Mouse (Mus musculus) lung, postnatal 10 days (tissue): Measurements from ENCODE around the gene Bcl6.
A peak's percentile ranks its signal among the peaks of the same experiment; 100 is the strongest.

Experiments used
- DNase-seq: peaks from one replicate; pipeline ENCODE4 v3.0.0; 2021

Bcl6 gene

GRCm38 (mm10) chr16:23990161-23990970, 1.7 kb upstream of the Bcl6 start:
- no peak for DNase-seq

DNA sequence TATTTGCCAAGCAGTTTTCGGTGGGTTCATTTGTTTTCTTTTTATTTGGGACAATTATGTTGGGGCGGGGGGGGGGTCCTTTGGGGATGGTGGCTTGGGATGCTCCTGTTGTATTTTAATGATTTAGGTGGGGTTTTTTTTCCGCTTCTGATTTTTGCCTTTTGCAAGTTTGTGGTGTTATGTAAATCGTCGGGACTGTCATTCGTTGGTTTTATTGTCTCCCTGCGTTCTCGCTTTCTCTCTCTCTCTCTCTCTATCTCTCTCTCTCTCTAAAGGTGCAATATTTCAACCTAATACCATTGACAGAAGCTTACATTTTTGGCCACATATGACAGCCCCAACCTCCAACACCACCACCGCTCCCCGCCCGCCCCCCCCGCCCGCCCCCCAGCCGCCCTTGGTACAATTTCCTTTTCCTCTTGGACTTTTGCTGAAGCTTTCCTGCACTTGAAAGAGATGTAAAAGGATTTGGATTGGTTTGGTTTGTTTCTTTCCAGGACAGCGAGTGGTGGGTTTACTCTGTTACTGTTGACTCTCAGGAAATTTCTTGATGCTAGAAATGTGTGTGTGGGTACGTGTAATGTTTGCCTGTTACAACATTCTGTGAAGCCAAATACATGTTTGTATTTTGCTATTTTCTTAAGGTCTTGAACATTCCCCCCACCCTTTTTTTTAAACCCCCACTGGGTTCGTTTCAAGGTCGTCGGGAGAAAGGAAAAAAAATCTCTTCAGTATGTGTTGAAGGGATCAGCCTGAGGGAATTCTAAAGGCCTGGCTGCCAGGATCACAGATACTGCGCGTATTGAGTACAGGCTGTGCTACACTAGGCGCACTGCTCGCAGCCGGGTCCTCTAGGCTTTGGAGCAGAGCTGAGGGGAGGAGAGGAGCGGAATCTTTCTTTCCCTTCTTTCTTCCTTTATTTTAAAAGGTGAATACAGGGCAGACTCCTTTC, 833 bp upstream of the Bcl6 start:
- DNase-seq = peak; percentile 44

DNA sequence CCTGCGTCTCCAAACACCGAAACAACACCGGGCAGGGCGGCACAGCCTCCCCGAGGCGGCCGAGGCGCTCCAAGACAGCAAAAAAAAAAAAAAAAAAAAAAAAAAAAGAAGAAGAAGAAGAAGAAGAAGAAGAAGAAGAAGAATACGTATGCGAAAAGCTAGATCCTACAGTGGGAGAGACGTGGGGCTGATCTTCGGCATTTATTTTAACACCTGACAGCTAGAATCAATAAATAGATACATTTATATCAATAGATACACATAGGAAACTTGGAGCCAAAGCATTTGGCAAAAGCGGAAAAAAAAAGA, 541 bp downstream of the Bcl6 start:
- DNase-seq = no peak

DNA sequence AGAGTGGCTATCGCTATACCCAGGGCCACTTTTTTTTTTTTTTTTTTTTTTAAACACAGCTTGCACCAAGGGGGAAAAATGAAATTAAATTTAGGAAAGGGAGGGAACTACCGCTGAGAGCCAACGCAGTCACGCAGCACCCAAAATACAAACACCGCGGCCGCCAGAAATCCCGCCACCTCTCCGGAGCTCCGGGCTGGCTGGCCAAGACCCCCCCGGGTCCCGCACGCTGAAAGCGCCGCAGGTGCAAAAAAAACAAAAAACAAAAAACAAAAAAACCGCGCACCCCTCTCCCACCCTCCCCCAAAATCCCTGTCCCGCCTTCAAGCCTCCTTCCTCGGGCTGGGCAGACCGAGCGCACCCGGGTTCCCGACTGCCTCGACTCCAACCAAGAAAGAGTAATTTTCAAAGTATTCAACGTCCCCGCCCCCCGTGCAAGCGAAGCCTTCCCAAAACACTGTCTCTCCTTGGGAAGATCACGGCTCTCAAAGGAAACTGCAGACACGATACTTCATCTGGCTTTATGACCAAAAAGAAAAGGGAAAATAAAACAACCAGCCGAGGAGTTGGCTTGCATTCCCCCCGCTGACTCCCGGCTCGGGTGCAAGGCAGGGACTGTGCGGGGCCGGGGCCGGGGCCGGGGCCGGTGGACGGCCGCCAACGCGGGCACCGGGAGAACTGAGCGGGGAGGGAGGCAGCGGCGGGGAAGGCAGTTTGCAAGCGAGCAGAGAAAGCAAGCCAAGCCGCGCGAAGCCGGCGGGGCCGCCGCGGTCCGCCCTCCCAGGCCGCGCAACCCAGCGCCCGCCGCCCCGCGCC, 1.1 kb downstream of the Bcl6 start:
- DNase-seq = peak; percentile 71

DNA sequence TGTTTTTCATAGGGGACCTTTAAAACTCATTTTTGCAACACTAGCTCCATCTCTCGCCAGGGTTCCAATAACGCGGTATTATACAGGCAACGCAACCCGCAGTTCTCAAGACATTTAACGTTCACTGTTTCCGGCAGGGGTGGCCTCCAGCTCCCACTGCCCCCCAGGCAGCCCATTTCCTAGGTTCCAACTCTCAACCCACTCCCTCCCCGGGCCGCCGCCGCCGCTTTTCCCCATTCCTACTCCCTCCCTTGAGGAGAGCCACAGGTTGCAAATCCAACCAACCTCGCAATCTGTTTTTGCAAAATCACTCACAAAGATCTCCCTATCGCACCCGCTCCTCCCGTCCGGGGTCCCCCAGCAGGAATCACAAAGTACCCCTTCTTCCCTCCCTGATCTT, 1.8 kb downstream of the Bcl6 start:
- peak; percentile 50 for DNase-seq

- DNase-seq = no peak
Measured at GRCm38 (mm10) chr16:23986176-23986575, 2.5 kb downstream of the Bcl6 start.

DNA sequence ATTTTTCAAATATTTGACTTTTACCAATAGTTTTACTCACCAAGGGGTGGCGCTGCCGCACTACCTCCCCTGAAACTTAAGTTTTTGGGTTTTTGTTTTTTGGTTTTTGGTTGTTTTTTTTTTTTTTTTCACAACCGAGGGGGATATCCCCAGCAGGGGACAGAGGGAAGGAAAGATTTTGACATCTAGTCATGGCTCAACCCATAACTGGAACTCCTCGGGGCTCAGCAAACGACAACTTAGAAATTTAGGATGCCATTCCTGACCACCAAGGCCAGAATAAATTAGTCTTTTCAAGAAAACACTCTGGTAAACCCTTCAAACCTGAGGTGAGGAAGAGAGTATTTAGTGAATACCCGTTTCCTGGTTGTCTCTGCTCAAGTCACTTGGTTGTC, 3.2 kb downstream of the Bcl6 start:
- peak; percentile 78 for DNase-seq

DNA sequence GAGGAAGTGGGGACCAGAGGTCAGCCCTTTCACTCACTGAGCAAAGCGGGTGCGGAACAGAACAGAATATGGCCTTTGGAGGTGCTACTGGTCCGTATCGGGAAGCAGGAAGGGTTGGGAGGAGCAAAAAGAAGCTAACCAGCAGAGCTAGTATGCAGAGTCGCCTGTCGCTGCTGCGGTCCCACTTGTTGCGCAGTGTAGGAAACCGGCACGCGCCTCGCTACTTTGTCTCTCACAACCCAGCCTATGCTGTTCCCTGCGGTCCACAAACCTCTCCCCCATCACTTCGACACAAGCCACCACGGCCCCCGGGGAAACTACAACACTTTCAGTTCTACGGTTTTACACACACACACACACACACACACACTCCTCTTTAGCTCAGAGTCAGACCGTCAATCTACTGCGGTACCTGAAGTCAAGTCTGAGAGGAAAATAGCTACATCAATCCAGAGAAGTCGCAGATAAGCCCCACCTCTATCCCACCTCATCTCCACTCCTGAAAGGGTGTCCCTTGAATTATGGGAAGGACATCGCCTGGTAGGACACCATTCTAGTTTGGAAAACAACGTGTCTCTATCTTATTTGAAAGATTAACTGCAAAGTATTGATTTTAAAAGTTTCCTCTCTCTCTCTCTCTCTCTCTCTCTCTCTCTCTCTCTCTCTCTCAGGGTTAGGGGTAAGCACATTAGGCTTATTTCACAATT, 3.7 kb downstream of the Bcl6 start:
- peak; percentile 51 for DNase-seq

DNA sequence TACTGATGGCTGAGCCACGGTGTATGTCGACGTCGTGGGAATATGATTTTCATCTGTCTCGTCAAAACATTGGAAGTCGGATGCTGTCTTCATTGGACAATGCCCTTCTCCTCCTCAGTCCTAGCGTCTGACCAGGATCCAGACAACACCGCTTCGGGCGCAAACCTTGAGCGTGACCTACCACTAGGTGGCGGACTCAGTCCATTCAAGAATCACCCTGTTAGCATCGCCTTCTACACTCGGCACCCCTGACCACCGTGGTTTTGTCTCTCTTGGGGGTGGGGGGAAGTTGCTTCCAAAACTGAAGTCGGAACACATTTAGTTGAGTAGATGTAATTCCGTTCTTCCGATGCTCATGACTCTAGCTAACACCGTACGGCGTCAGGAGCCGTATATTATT, 4.5 kb downstream of the Bcl6 start:
- DNase-seq = peak; percentile 95

- peak; percentile 90 for DNase-seq
Measured at GRCm38 (mm10) chr16:23982891-23983588, 5.6 kb downstream of the Bcl6 start.

- peak; percentile 94 for DNase-seq
Measured at GRCm38 (mm10) chr16:23981925-23982851, 6.5 kb downstream of the Bcl6 start.

DNA sequence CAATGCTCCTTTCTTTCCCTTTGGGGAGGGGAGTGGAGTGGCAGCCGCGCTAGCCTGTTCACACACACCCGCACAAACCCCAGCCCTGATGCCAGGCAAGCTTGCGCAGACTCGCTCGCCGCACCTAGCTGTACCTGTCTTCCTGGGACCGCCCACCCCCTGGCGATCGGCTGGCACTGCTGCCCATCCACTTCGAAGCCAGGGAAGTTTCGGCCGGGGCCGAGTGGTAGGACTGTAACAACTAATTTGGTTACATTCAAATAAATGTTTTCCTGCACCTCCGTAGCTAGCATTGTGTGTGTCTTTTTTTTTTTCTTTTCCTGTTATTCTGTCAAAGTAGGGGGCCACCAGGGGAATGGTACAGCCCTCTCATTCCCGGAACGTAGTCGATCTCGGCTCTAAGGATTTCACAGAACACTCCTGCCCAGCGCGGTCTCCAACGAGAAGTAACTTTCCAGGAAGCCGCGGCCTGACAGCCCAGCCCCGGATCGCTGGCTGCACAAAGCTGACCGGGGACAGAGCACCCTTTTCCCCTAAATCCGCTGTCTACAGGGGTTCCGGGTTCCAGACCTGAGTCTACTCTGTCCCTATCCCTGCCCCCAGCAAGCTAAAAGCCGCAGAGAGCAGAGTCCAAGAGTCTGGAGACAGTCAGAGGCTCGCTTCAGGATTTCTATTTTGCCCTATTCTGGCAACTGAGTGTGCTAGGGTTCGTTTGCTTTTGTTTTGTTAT, 7.5 kb downstream of the Bcl6 start:
- DNase-seq = peak; percentile 51

DNA sequence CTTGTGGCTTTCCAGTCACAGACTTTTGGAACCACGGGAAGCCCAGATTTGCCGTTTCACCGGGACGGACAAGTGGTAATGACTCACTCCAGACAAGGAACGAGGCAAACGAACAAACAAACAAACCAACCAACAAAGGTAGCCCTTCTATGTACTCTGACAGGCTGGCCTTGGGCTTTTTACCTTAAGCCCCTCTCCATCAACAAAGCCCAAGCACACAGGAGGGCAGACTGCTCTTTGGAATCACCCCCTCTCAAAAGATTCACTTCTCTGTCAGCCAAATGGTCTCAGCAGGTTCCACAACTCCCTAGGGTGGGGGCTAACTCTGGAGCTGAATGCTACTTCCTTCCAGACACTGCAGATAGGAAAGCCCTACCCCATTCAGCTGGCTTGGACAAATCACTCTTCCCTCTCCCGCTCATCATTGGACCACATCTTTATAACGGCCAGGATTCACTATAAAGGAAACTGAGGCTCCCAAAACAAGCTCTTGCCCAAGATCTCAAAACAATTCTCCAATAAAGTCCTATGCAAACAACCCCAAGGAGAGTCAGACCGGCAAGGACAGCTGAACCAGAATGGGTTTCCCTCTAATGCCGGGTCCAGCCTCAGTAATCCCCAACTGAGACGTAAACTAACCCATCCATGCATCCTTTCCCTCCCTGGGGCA, 8.3 kb downstream of the Bcl6 start:
- no peak for DNase-seq

- no peak for DNase-seq
Measured at GRCm38 (mm10) chr16:23979446-23979845, 9.2 kb downstream of the Bcl6 start.

DNA sequence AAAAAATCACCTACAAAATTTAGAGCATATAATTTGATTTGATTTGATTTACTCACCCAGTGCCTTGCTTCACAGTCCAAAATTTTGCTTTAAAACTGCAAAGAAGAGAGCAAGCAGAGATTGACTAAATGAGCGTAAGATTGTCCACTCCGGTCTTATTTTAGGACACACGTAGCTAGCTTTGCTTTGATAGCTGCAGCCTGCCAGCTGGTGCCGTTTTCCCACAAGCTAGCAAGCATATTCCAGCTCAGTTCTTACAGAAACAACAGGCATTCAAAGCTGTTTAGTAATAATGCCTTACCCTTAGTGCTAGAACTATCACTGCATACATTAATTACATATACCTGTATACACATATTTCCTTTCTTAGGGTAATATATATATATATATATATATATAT, 10.2 kb downstream of the Bcl6 start:
- no peak for DNase-seq

DNA sequence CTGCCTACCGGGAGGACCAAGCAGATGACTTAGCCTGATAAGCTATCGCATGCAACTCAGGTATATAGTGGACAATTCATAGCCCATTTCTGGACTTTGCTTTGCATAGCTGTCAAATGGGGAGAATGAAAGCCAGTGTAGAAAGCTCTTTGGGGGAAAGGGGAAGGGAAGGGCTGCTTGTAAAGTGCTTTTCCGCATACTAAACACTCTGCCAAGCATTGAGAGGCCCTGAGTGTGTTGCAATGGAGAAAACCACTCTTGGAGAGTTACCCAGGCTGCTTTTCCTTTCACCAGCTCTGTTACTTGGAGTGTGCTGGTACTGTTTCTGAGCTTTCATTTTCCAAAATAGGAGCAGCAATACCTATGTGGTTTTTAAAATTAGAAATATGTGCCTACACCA, 10.9 kb downstream of the Bcl6 start:
- DNase-seq = peak; percentile 69

GRCm38 (mm10) chr16:23976196-23976595, 12.5 kb downstream of the Bcl6 start:
- DNase-seq = no peak

DNA sequence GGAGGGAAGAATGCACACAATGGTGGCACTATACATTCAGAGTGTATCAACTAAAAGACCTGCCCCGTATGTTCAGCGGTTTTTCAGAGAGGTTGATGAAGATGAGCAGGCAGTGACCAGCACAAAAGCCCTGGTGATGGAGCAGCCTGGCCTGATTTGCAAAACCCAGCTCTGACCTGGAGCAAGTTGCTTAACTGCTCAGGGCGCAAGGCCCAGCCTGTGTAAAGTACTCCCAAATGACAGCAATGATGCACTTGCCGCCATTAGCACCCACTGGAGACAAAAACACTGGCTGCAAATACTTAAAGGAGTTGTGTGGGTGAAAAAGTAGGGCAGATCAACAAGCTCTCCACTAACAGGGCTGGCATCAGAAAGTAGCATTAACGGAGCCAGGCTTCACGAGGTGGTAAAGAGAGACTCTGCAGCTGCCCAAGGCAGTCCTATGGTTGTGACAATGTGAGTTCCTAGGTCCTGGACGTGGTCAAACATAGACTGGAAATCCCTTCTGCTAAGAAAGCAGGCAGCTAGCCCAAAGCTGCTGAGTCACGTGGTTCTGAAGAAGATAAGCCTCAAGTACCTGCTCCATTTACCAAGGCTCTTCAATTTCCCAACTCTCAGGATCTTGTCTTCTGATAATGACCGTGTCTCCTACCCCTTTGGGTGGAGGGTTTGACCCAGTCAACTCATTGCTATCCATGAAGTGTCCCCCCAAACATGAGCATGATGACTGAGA, 14.9 kb downstream of the Bcl6 start:
- DNase-seq = no peak

GRCm38 (mm10) chr16:23972901-23973300, 15.8 kb downstream of the Bcl6 start:
- no peak for DNase-seq
